Mouse (Mus musculus): ENCODE measurements around the gene Mob3a. TPM values are rescaled to one million over a fixed set of nuclear protein-coding genes. Genes with fewer than 3 reads are reported as not detected.
A peak's percentile ranks its signal among the peaks of the same experiment; 100 is the strongest.
"Not testable (repeated sequence)": the region's sequence is repeated elsewhere in the genome, so short reads cannot be mapped to it uniquely, and the experiment has no call there.

Mob3a gene
- total RNA-seq, 2 experiments from 2014 or later, result 24.0 to 25.4 TPM

GRCm38 (mm10) chr10:80665016-80665380 is 36.8 kb downstream of the Mob3a start:
- DNase-seq (ENCODE audit: low spot score in 2 of 2), result peak in 1 of 2 experiments; percentile 75

GRCm38 (mm10) chr10:80664197-80665015 is 37.4 kb downstream of the Mob3a start:
- peak; percentile 67 to 85 for DNase-seq (ENCODE audit: low spot score in 2 of 2)

GRCm38 (mm10) chr10:80663485-80664196 is 38.1 kb downstream of the Mob3a start:
- DNase-seq (ENCODE audit: low spot score in 2 of 2), result no peak

- DNase-seq (ENCODE audit: low spot score in 2 of 2), result no peak
These were observed 40.6 kb downstream of the Mob3a start for GRCm38 (mm10) chr10:80661149-80661548.

- peak in 1 of 2 experiments; percentile 81 for DNase-seq (ENCODE audit: low spot score in 2 of 2)
These were observed 42.6 kb downstream of the Mob3a start for GRCm38 (mm10) chr10:80659213-80659612.

GRCm38 (mm10) chr10:80658841-80659202 is 43.0 kb downstream of the Mob3a start:
- DNase-seq (ENCODE audit: low spot score in 2 of 2), result no peak

- no peak for DNase-seq (ENCODE audit: low spot score in 2 of 2)
These were observed 43.5 kb downstream of the Mob3a start for GRCm38 (mm10) chr10:80658194-80658840.

- DNase-seq (ENCODE audit: low spot score in 2 of 2), result no peak
These were observed 44.7 kb downstream of the Mob3a start, which contains the start of gene Btbd2 for GRCm38 (mm10) chr10:80656863-80657623. Gene Btbd2, minus strand, starts transcription at chr10:80657071.

GRCm38 (mm10) chr10:80656130-80656862 is 45.5 kb downstream of the Mob3a start:
- peak; percentile 96 to 99 for DNase-seq (ENCODE audit: low spot score in 2 of 2)

GRCm38 (mm10) chr10:80655406-80656129 is 46.2 kb downstream of the Mob3a start:
- no peak for DNase-seq (ENCODE audit: low spot score in 2 of 2)

- DNase-seq (ENCODE audit: low spot score in 2 of 2), result no peak
These were observed 46.9 kb downstream of the Mob3a start for GRCm38 (mm10) chr10:80654866-80655265.

GRCm38 (mm10) chr10:80653156-80653720 is 48.5 kb downstream of the Mob3a start:
- no peak for DNase-seq (ENCODE audit: low spot score in 2 of 2)

- DNase-seq (ENCODE audit: low spot score in 2 of 2), result no peak
These were observed 51.4 kb downstream of the Mob3a start for GRCm38 (mm10) chr10:80650392-80650791.

GRCm38 (mm10) chr10:80649910-80650309 is 51.9 kb downstream of the Mob3a start:
- DNase-seq (ENCODE audit: low spot score in 2 of 2), result not testable (repeated sequence)

GRCm38 (mm10) chr10:80646936-80647335 is 54.8 kb downstream of the Mob3a start:
- no peak for DNase-seq (ENCODE audit: low spot score in 2 of 2)

GRCm38 (mm10) chr10:80635345-80635744 is 66.4 kb downstream of the Mob3a start:
- no peak for DNase-seq (ENCODE audit: low spot score in 2 of 2)
